Mouse (Mus musculus) embryonic stem cell, embryonic (primary cell): ENCODE measurements at regions not wholly inside any gene's neighbourhood (a gene's known extent, or its start where the extent isn't known, plus 50 kb on each side); places are given as distances from the start of the nearest gene placed in this dataset.

Experiments
- CTCF ChIA-PET, 4 experiments: fragments of 300-600 bp in 2 of 4; fragments of 350-600 bp in 2 of 4; sonication (Branson Sonifier 250); formaldehyde crosslinking; loops; one replicate each; lab custom pipeline; 2022; ENCODE audit warnings: inconsistent platforms in 2 of 4; lab: Charles Lee
- POLR2A ChIA-PET, 4 experiments: fragments of 300-600 bp in 2 of 4; fragments of 350-600 bp in 2 of 4; sonication (Branson Sonifier 250); formaldehyde crosslinking; loops; one replicate each; lab custom pipeline; 2022; ENCODE audit warnings: antibody characterized with exemption in 4 of 4, inconsistent platforms in 1 of 4; lab: Charles Lee

DNA sequence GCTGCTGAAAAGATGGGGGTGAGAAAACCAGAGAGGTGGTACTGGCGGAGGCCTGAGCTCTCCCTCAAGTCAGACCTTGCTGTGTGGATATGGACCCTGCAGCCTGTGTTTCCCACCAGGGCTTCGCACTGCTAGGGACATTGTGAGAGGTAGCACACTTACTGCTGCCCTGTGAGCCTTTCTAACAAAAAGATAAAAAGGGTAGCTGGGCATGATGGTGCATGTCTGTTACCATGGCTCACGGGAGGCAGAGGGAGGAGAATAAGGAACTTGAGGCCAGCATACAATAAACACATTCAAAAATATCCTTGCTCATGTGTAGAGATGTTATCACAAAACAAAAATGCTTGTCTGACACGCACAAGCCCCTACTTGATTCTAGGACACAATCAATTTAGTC lies 82.2 kb upstream of the Arhgap24 start:
- POLR2A ChIA-PET = interaction anchor here in 1 of 4 experiments (1.0 kb wide), 1 partner anchor 9 kb away, joined by 3 read pairs; no protein-coding TSS in a partner anchor
- CTCF ChIA-PET = no interaction called here

DNA sequence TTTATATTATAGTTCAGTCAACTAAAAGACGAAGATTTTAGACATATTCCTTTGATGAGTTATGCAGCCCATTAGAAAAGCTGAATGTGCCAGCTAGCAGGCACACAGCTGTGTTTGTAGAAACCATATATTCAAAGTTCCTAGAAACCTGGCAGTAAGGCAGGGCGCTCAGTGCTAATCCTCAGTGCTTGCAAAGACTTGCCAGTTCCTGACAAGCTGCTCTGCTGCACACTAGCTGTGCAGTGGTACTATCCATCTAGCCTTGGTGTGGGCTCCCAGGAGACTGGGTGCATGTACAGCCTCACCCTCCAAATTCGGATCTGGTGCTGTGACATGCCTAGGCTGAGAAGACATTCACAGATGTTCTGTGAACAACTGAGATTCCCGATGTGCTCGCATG lies 63.5 kb upstream of the Arhgap24 start:
- CTCF ChIA-PET = interaction anchor here in 1 of 4 experiments (0.8 kb wide), 1 partner anchor 10 kb away, joined by 3 read pairs; no protein-coding TSS in a partner anchor
- POLR2A ChIA-PET = no interaction called here

DNA sequence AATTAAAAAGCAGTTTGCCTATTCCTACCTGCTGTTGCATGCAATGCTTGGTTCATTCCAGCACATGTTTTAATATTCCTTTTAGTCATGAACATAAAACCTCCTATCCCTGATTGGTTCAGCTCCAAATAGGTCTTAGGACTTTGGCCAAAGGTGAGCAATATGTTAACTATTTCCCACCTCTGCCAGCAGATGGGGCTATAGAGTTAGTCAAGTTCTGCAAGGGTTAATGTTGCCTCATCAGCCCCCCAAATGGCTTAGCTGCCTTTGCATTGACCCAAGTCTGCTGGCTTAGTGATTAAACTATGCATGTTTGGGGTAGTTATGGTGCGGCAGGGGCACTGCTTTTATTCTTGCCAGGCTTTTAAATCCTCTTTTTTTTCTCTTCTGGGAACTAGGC lies 62.1 kb upstream of the Arhgap24 start:
- CTCF ChIA-PET = interaction anchor here (0.6 to 1.1 kb wide), 10 partner anchors 11 to 446 kb away, joined by 3 to 5 read pairs (median 3); no protein-coding TSS in a partner anchor

DNA sequence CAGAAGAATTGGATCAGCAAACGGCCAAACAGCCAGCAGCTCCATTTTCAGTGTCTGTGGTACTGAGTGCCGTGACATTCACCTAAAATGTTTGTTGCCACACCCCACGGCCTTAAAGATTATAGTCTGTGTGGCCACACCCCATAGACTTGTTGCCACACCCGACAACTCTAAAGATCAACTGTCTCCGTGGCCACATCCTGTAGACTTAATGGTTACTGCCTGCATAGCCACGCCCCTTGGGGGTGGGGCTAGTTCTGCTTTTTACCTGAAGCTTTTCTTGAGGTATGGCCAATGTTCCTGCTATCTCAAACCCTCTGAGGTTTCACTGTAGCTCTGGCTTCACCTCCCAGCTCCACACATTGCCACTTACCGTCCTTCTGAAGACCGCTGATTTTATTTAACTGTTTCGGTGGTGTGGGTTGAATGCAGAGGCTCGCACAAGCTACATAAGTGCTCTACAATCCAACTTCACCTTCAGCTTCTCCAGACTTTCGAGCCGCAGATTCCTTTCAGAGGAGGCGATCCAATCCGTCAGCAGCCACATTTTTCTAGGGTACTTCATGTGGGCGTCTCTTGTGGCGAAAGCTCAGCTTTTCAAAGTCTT lies 56.5 kb upstream of the Arhgap24 start:
- ChIA-PET CTCF (interaction anchor here in 1 of 4 experiments (0.6 kb wide), 1 partner anchor 882 kb away, joined by 4 read pairs; no protein-coding TSS in a partner anchor), POLR2A (interaction anchor here in 2 of 4 experiments (1.3 to 1.5 kb wide), 2 partner anchors 17 to 56 kb away, joined by 3 read pairs; partner anchors contain the start of gene Arhgap24 (in 1 of the 2))

More for the DNA sequence above, 62.1 kb upstream of the Arhgap24 start:
- POLR2A ChIA-PET = interaction anchor here in 1 of 4 experiments (0.7 kb wide), 1 partner anchor 270 kb away, joined by 3 read pairs; no protein-coding TSS in a partner anchor

DNA sequence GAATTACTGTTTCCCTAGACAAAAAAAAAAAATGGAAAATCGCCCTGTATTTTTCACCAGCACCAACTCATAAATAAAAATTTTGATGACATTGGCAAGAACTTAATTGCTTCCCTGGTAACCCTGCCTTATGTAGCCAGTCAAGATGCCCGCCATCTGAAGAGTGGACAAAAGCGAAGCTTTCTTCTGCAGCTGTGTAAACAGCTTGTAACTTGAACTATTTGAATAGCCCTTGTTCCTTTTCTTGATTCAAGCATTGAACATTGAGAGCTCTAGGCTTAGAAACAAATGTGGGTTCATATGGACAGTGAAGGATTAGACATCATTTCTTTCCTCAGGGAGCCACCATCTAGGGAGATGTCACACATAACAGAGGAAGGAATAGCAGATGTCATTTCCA lies 52.9 kb upstream of the Arhgap24 start:
- CTCF ChIA-PET = no interaction called here
- POLR2A ChIA-PET = no interaction called here
